Mouse (Mus musculus) thymus, adult 2 months (tissue): ENCODE measurements around the gene Txlnb. TPM values are rescaled to one million over a fixed set of nuclear protein-coding genes. Genes with fewer than 3 reads are reported as not detected.

ENCODE experiments used
- DNase-seq: peaks from one replicate; pipeline ENCODE4 v3.0.0; 2021
- H3K27ac ChIP-seq: fragments of 200-500 bp; 2 replicates; pipeline ENCODE4 v1.5.1; 2012; ENCODE audit warnings: low read length, control low read depth; ENCODE audit not compliant: control insufficient read depth, insufficient read depth
- H3K27me3 ChIP-seq: fragments of 200-500 bp; 2 replicates; pipeline ENCODE4 v1.6.1; 2012; ENCODE audit warnings: mild to moderate bottlenecking, low read length, moderate library complexity, mixed read lengths; ENCODE audit not compliant: control insufficient read depth, insufficient read depth
- H3K36me3 ChIP-seq: fragments of 200-500 bp; 2 replicates; pipeline ENCODE4 v1.6.1; 2012; ENCODE audit warnings: mild to moderate bottlenecking, low read length, moderate library complexity; ENCODE audit not compliant: control insufficient read depth, insufficient read depth
- H3K4me1 ChIP-seq: fragments of 200-500 bp; replicated peaks from 2 replicates; pipeline ENCODE4 v1.6.1; 2012; ENCODE audit warnings: low read length; ENCODE audit not compliant: control insufficient read depth, insufficient read depth
- H3K4me3 ChIP-seq: fragments of 200-500 bp; 2 replicates; pipeline ENCODE4 v1.5.1; 2012; ENCODE audit warnings: mild to moderate bottlenecking, low read length, control low read depth, moderate library complexity; ENCODE audit not compliant: control insufficient read depth, insufficient read depth
- CTCF ChIP-seq: fragments of 200-500 bp; IDR thresholded peaks from 2 replicates; pipeline ENCODE4 v1.5.1; 2012; ENCODE audit warnings: mild to moderate bottlenecking, control low read depth, low read length, moderate library complexity, borderline replicate concordance; ENCODE audit not compliant: control insufficient read depth, poor library complexity, insufficient read depth; ENCODE audit errors: extremely low read depth
- POLR2A ChIP-seq: fragments of 200-500 bp; IDR thresholded peaks from 2 replicates; pipeline ENCODE4 v1.6.1; 2012; ENCODE audit warnings: mild to moderate bottlenecking, low read length, control low read depth, moderate library complexity; ENCODE audit not compliant: control insufficient read depth, poor library complexity, insufficient read depth; ENCODE audit errors: extremely low read depth
- WGBS: fragments of 180-500 bp; shearing (Covaris S2); methylation state at CpG from one replicate; pipeline ENCODE4 v1.1.7; 2018; 5-methylcytosine and 5-hydroxymethylcytosine counted together
- polyA plus RNA-seq: library from polyadenylated mRNA; depleted of rRNA; stranded (reverse); fragments of >200 nt; gene quantifications from 2 replicates; pipeline ENCODE4 v1.2.3, GENCODE M21; 2012

Txlnb gene
- polyA plus RNA-seq, 1 experiment, result 5.5 TPM

DNA sequence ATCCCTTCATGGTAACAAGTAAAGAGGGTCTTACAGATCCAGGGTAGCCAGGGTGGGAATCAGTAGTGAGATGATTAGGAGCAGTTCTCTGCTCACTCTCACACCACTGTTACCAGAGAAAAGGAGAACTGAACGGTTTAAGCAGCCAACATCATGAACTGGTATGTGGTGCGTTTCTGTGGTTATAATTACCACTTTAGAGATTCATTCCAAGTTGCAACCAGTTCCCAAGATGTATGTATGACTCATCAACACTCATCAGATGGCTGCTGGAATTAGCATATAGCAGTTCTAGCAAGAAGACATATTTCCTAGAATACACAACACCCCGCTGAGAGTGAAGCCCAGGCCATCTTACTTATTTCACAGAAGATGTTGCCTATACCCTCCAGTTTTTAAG, 46.0 kb downstream of the Txlnb start:
- WGBS, result 24% methylated on average over 3 of the region's 3 CpGs
- Histone ChIP-seq H3K27me3 (no peaks in the 10 kb centered on the region), H3K4me3 (no peak overlapping the region), H3K4me1 (no peaks in the 10 kb centered on the region), H3K27ac (no peak overlapping the region), H3K36me3 (no peaks in the 10 kb centered on the region)
- no peak for DNase-seq
- TF ChIP-seq POLR2A (no peak), CTCF (no peak)

DNA sequence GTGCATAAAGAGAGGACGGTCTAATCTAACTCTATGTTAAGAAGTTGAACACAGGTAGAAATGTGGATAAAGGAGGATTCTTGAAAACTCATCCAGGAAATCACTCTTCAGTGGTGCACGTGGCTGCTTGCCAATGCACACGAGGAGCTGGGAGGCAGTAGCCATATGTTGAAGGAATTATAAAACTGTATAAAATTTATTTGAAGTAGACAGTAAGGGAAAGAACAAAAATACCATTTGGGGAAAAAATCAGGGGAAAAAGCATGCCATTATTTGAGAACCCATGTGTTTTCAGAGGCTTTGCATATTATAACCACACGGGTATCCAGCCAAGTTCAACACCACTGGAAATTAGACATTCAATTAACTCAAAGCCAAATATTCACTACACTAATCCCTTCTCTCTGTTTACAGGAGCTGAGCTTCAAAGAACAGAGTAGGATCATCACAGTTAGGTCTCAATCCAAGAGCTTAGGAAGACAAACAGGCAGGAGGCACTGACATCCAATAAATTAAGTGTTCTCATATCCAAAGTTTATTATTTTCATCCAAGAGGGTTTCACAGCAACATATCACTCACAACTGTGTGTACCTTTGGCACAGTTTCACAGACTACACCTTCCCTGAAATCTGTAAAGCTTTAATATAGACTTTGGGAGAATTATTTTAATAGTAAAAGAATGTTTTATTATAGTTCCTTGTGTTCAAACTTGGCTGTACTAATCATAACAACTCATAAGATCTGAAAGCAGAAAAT, 48.9 kb downstream of the Txlnb start:
- TF ChIP-seq POLR2A, result no peak
- TF ChIP-seq CTCF, result no peak
- Histone ChIP-seq H3K4me1 (no peaks in the 10 kb centered on the region), H3K27ac (no peak overlapping the region), H3K4me3 (no peak overlapping the region), H3K36me3 (no peaks in the 10 kb centered on the region), H3K27me3 (no peaks in the 10 kb centered on the region)
- 75% methylated on average over 4 of the region's 4 CpGs for WGBS
- DNase-seq, result no peak

- no peak for TF ChIP-seq CTCF
- TF ChIP-seq POLR2A, result no peak
- H3K36me3 ChIP-seq, result no peaks in the 10 kb centered on the region
- WGBS, result 92% methylated on average over 9 of the region's 9 CpGs
- no peaks in the 10 kb centered on the region for H3K27me3 ChIP-seq
- DNase-seq, result no peak
- H3K27ac ChIP-seq, result no peak overlapping the region
- H3K4me1 ChIP-seq, result no peaks in the 10 kb centered on the region
- no peak overlapping the region for H3K4me3 ChIP-seq
These were observed 61.7 kb downstream of the Txlnb start for GRCm38 (mm10) chr10:17857647-17858261.

DNA sequence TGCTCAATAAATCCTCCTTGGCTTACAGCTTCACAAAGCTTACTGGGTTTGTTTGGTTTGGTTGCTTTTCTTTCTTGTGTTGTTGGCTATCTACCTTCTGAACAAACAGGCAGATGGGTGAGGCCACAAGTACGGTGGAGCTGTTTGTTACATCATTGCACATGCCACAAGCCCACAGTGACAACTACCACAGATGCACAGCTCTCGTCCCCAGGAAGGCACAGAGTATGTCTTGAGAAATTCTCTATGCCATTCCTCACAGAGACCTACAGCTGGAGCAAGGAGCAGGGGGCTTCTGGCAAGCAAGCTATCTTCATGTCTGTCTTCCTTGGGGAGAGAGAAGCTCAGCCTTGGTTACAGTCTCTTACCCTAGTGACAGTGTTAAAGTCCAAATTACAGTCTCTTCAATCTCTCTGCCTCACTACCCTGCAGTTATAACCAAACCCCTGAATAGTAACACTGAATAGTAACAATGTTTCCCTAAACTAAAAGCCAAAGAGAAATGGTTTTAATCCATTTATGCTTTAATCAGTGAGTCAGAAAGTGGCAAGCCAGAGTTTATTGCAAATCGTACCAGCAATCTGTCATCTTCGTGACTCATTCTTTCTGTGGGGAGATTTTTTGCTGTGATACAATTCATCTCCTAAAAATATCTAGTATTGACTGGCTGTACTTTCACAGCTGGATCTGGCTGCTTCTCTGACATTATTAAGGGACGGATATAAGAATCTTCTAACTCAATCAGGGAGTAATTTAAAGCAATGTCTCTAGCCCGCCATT, 64.9 kb downstream of the Txlnb start:
- H3K4me1 ChIP-seq, result no peaks in the 10 kb centered on the region
- 92% methylated on average over 6 of the region's 6 CpGs for WGBS
- no peak for TF ChIP-seq POLR2A
- TF ChIP-seq CTCF, result no peak
- no peak overlapping the region for H3K4me3 ChIP-seq
- no peak for DNase-seq
- no peak overlapping the region for H3K27ac ChIP-seq
- no peaks in the 10 kb centered on the region for H3K36me3 ChIP-seq
- no peaks in the 10 kb centered on the region for H3K27me3 ChIP-seq

- Histone ChIP-seq H3K36me3 (no peaks in the 10 kb centered on the region), H3K4me3 (no peak overlapping the region), H3K4me1 (no peaks in the 10 kb centered on the region), H3K27me3 (no peaks in the 10 kb centered on the region), H3K27ac (no peak overlapping the region)
- TF ChIP-seq CTCF (peak; percentile 68; the same call in 1 of the 2 replicates), POLR2A (no peak)
- WGBS, result 68% methylated on average over 5 of the region's 5 CpGs
- DNase-seq, result peak; percentile 56
These were observed 74.0 kb downstream of the Txlnb start for GRCm38 (mm10) chr10:17869822-17870662.

DNA sequence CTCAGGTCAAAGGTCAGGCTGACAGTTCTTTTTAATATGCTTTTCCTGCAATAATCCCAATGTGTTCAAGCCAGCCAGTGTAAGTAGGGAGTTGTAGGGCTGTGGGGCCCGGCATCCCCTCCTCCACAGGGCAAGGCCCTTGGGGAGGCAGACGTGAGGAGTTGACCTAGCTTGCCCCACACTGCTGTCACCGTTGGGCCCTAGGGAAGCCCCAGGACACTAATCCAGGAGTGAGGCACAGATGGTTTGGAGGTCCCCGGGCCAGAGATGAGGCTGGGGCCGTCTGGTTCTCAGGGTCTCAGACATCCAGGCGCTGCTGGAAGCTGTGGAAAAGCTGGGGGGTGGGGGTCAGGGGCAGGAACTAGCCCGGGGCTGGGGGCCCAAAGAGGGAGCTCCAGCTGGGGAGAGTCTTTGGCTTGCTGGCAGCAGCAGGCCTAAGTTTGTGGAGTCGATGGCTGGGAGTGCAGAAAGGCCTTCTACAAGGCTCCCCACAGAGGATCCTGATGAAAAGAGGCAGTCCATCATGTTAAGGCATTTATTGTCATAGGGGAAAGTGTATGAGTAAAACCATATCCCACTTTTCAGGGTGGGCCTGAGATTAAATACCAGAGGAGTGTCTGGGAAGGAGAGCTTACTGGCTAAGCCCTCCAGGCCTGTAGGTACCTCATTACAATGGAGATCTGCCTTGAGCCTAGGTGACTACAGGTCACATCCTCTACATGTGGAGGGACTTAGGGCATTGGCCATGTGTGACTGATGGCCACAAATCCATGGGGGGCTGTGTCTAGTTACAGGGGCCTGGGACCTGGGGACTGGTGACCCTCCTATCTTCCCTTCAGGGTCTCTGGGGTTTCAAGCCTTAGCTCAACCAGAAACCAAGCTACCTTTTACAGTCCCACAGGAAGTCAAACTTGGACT, 82.2 kb downstream of the Txlnb start:
- H3K4me1 ChIP-seq, result peaks cover 2% of the 10 kb centered on the region; the same call in 1 of the 2 replicates
- H3K4me3 ChIP-seq, result no peak overlapping the region
- WGBS, result 93% methylated on average over 8 of the region's 8 CpGs
- no peak for TF ChIP-seq CTCF
- no peak for TF ChIP-seq POLR2A
- H3K27ac ChIP-seq, result no peak overlapping the region
- H3K36me3 ChIP-seq, result no peaks in the 10 kb centered on the region
- no peaks in the 10 kb centered on the region for H3K27me3 ChIP-seq
- DNase-seq, result no peak
